Mouse (Mus musculus) intestine, embryonic 15.5 days (tissue): Measurements from ENCODE around the gene Abtb1. TPM values are rescaled to one million over a fixed set of nuclear protein-coding genes. Genes with fewer than 3 reads are reported as not detected.
A peak's percentile ranks its signal among the peaks of the same experiment; 100 is the strongest.

Source experiments
- ATAC-seq: fragments of 200-750 bp; cut with Nextera tagmentation; 2 replicates; pipeline ENCODE4 v1.8.0; 2017; ENCODE audit warnings: moderate TSS enrichment, moderate library complexity
- H3K27ac ChIP-seq: fragments of 300-500 bp; sonication (generic); 2 replicates; pipeline ENCODE4 v1.5.1; 2015; ENCODE audit warnings: mild to moderate bottlenecking, inconsistent platforms
- H3K27me3 ChIP-seq: fragments of 300-500 bp; sonication (generic); replicated peaks from 2 replicates; pipeline ENCODE4 v1.6.1; 2015; ENCODE audit warnings: inconsistent platforms
- H3K36me3 ChIP-seq: fragments of 300-500 bp; sonication (generic); 2 replicates; pipeline ENCODE4 v1.6.1; 2015; ENCODE audit warnings: inconsistent platforms
- H3K4me1 ChIP-seq: fragments of 300-500 bp; sonication (generic); replicated peaks from 2 replicates; pipeline ENCODE4 v1.6.1; 2015; ENCODE audit warnings: inconsistent platforms
- H3K4me2 ChIP-seq: fragments of 300-500 bp; sonication (generic); replicated peaks from 2 replicates; pipeline ENCODE4 v1.6.1; 2015; ENCODE audit warnings: mild to moderate bottlenecking, inconsistent platforms
- H3K4me3 ChIP-seq: fragments of 300-500 bp; sonication (generic); replicated peaks from 2 replicates; pipeline ENCODE4 v1.5.1; 2015; ENCODE audit warnings: inconsistent platforms
- H3K9ac ChIP-seq: fragments of 300-500 bp; sonication (generic); 2 replicates; pipeline ENCODE4 v1.6.1; 2015; ENCODE audit warnings: inconsistent platforms
- H3K9me3 ChIP-seq: fragments of 300-500 bp; sonication (generic); 2 replicates; pipeline ENCODE4 v1.6.1; 2016; ENCODE audit warnings: inconsistent platforms
- WGBS: fragments of 180-500 bp; shearing (Covaris S2); methylation state at CpG from one replicate; pipeline ENCODE4 v1.1.7; 2015; 5-methylcytosine and 5-hydroxymethylcytosine counted together
- polyA plus RNA-seq: library from polyadenylated mRNA; unstranded; fragments of >200 nt; fragmentation: Nextera tagmentation; extraction: Ambion mirVana; gene quantifications from 2 replicates; pipeline ENCODE4 v1.2.1, GENCODE M21; 2015

Gene Abtb1
- polyA plus RNA-seq, 1 experiment from 2014 or later, result 24.2 TPM

- H3K9me3 ChIP-seq, result no peaks in the 10 kb centered on the region
- no peaks in the 10 kb centered on the region for H3K27me3 ChIP-seq
- no peak overlapping the region for H3K9ac ChIP-seq
- no peaks in the 10 kb centered on the region for H3K4me1 ChIP-seq
- H3K4me3 ChIP-seq, result no peak overlapping the region
- ATAC-seq, result no peak
- 90% methylated on average over 7 of the region's 7 CpGs for WGBS
- H3K27ac ChIP-seq, result no peak overlapping the region
- H3K36me3 ChIP-seq, result no peaks in the 10 kb centered on the region
- no peak overlapping the region for H3K4me2 ChIP-seq
Measured at GRCm38 (mm10) chr6:88850034-88850433, 8.2 kb upstream of the Abtb1 start.

DNA sequence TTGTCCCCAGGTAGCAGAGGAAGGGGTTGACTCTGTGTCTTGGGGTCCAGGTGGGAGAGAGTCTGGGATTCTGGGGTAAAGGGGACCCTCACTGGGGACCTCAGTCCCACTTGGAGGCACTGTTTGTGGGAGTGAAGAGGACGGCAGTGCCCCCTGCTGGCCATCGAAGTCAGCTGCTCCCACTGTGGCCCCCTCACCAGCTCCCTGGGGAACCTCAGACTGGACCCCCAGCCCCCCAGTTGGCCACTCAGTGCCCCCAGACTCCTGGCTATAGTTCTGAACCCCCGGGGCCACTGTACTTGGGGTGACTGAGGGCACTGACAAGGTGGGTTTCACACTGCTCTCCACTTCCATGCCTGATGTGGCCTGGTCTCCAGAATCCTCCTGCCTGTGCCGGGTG, 7.5 kb upstream of the Abtb1 start:
- H3K4me1 ChIP-seq, result no peaks in the 10 kb centered on the region
- H3K4me3 ChIP-seq, result no peak overlapping the region
- no peaks in the 10 kb centered on the region for H3K36me3 ChIP-seq
- 60% methylated on average over 4 of the region's 4 CpGs for WGBS
- H3K27me3 ChIP-seq, result no peaks in the 10 kb centered on the region
- no peak overlapping the region for H3K4me2 ChIP-seq
- no peak overlapping the region for H3K27ac ChIP-seq
- H3K9ac ChIP-seq, result no peak overlapping the region
- H3K9me3 ChIP-seq, result no peaks in the 10 kb centered on the region
- ATAC-seq, result no peak

- no peak for ATAC-seq
- no peaks in the 10 kb centered on the region for H3K9me3 ChIP-seq
- no peak overlapping the region for H3K9ac ChIP-seq
- H3K27ac ChIP-seq, result no peak overlapping the region
- no peaks in the 10 kb centered on the region for H3K27me3 ChIP-seq
- H3K4me1 ChIP-seq, result peaks cover 10% of the 10 kb centered on the region; the same call in 1 of the 2 replicates
- WGBS, result 70% methylated on average over 2 of the region's 2 CpGs
- H3K36me3 ChIP-seq, result no peaks in the 10 kb centered on the region
- H3K4me2 ChIP-seq, result no peak overlapping the region
- no peak overlapping the region for H3K4me3 ChIP-seq
Measured at GRCm38 (mm10) chr6:88847571-88847970, 5.8 kb upstream of the Abtb1 start.

- no peak overlapping the region for H3K27ac ChIP-seq
- H3K9me3 ChIP-seq, result no peaks in the 10 kb centered on the region
- H3K4me3 ChIP-seq, result no peak overlapping the region
- ATAC-seq, result no peak
- no peaks in the 10 kb centered on the region for H3K27me3 ChIP-seq
- no peak overlapping the region for H3K9ac ChIP-seq
- no peaks in the 10 kb centered on the region for H3K36me3 ChIP-seq
- WGBS, result 87% methylated on average over 7 of the region's 7 CpGs
- H3K4me1 ChIP-seq, result peaks cover 19% of the 10 kb centered on the region
- H3K4me2 ChIP-seq, result no peak overlapping the region
Measured at GRCm38 (mm10) chr6:88844901-88845565, 3.2 kb upstream of the Abtb1 start.

GRCm38 (mm10) chr6:88843781-88844725, 2.3 kb upstream of the Abtb1 start:
- no peaks in the 10 kb centered on the region for H3K36me3 ChIP-seq
- H3K9me3 ChIP-seq, result no peaks in the 10 kb centered on the region
- whole genome bisulfite sequencing, result 83% methylated on average over 9 of the region's 9 CpGs
- no peak overlapping the region for H3K4me3 ChIP-seq
- H3K27ac ChIP-seq, result no peak overlapping the region
- no peaks in the 10 kb centered on the region for H3K27me3 ChIP-seq
- no peak for ATAC-seq
- H3K4me2 ChIP-seq, result 0 out of 2 replicates have a peak overlapping the region, but pooled peaks have one; percentile 95
- no peak overlapping the region for H3K9ac ChIP-seq
- peaks cover 19% of the 10 kb centered on the region for H3K4me1 ChIP-seq

DNA sequence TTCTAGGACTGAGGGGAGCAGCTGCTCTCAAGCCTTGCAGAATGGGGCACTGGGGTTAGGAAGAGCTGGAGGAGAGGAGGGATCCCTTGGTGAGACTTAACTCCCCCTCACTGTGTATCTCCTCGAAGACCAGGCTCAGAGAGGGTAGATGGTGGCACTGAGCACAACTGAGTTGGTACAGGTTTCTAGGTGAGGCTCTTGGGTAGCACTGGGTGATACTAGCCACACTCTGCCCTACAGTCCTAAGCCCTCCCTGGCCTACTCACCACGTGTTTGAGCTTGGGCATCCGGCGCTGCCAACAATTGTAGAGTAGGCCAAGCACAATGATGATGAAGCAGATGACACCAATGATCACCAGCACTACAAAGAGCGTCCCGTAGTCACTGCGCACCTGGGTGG, 1.5 kb upstream of the Abtb1 start:
- no peaks in the 10 kb centered on the region for H3K27me3 ChIP-seq
- H3K4me2 ChIP-seq, result peak overlapping the region; percentile 95
- ATAC-seq, result no peak
- H3K4me3 ChIP-seq, result peak overlapping the region; percentile 79
- WGBS, result 70% methylated on average over 7 of the region's 7 CpGs
- 0 out of 2 replicates have a peak overlapping the region, but pooled peaks have one; percentile 86 for H3K9ac ChIP-seq
- no peaks in the 10 kb centered on the region for H3K9me3 ChIP-seq
- peaks cover 19% of the 10 kb centered on the region for H3K4me1 ChIP-seq
- no peak overlapping the region for H3K27ac ChIP-seq
- 0 out of 2 replicates have a peak, but pooled peaks cover 2% of the 10 kb centered on the region for H3K36me3 ChIP-seq

DNA sequence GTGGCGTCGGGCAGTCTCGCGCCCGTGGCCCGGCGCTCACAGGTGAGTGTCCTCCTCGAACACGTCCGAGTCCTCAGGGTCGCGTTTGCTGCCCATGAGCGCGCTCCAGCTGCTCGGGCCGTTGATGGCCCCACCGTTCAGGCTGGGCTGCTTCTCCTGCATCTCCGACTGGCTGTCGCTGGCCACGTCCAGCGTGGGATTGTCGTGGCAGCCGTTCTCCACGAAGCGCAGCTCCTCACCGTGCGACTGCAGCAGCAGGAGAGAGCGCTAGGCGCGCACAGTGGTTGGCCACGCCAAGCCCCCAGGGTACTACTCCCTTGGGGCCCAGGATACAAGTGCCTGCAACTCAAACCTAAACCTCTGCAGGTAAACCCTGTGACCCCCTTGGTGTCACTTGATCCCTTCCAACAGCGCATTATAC, 957 bp upstream of the Abtb1 start:
- WGBS, result under 1% methylated on average over 32 of the region's 32 CpGs
- ATAC-seq, result peak; percentile 2

DNA sequence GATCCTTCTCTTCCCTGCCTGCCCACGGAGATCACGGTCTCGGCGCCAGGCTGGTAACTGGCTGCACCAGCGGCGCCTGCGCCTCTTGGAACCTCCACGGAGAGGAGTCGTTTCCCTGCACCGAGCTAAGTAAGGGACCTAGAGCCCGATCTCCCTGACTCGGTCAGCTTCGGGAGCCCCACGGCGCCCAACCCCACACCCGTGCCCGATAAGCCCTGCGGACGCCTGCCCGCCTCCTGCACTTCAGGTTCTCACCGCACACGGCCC, 337 bp downstream of the Abtb1 start:
- peak overlapping the region; percentile 79 for H3K4me3 ChIP-seq
- no peaks in the 10 kb centered on the region for H3K9me3 ChIP-seq
- peak overlapping the region; percentile 81 for H3K27ac ChIP-seq
- WGBS, result under 1% methylated on average over 22 of the region's 22 CpGs
- 0 out of 2 replicates have a peak, but pooled peaks cover 2% of the 10 kb centered on the region for H3K36me3 ChIP-seq
- peak; percentile 22; the same call in 1 of the 2 replicates for ATAC-seq
- no peaks in the 10 kb centered on the region for H3K27me3 ChIP-seq
- H3K4me1 ChIP-seq, result peaks cover 19% of the 10 kb centered on the region
- peak overlapping the region; percentile 95 for H3K4me2 ChIP-seq
- H3K9ac ChIP-seq, result peak overlapping the region; percentile 82

More for the DNA sequence above, 957 bp upstream of the Abtb1 start:
- peak overlapping the region; percentile 86 for H3K9ac ChIP-seq
- H3K27me3 ChIP-seq, result no peaks in the 10 kb centered on the region
- H3K4me1 ChIP-seq, result peaks cover 19% of the 10 kb centered on the region
- H3K27ac ChIP-seq, result peak overlapping the region; percentile 84
- H3K4me2 ChIP-seq, result peak overlapping the region; percentile 95
- H3K9me3 ChIP-seq, result no peaks in the 10 kb centered on the region
- H3K4me3 ChIP-seq, result peak overlapping the region; percentile 79
- H3K36me3 ChIP-seq, result 0 out of 2 replicates have a peak, but pooled peaks cover 2% of the 10 kb centered on the region

- H3K4me2 ChIP-seq, result peak overlapping the region; percentile 95
- peaks cover 19% of the 10 kb centered on the region for H3K4me1 ChIP-seq
- H3K27ac ChIP-seq, result peak overlapping the region; percentile 81
- 0 out of 2 replicates have a peak, but pooled peaks cover 2% of the 10 kb centered on the region for H3K36me3 ChIP-seq
- no peaks in the 10 kb centered on the region for H3K9me3 ChIP-seq
- H3K27me3 ChIP-seq, result no peaks in the 10 kb centered on the region
- peak overlapping the region; percentile 82 for H3K9ac ChIP-seq
- 57% methylated on average over 9 of the region's 9 CpGs for WGBS
- H3K4me3 ChIP-seq, result peak overlapping the region; percentile 79
- no peak for ATAC-seq
Measured at GRCm38 (mm10) chr6:88840791-88841513, 832 bp downstream of the Abtb1 start.

- H3K27ac ChIP-seq, result no peak overlapping the region
- ATAC-seq, result no peak
- no peaks in the 10 kb centered on the region for H3K27me3 ChIP-seq
- peaks cover 19% of the 10 kb centered on the region for H3K4me1 ChIP-seq
- 76% methylated on average over 3 of the region's 3 CpGs for WGBS
- no peak overlapping the region for H3K9ac ChIP-seq
- no peaks in the 10 kb centered on the region for H3K9me3 ChIP-seq
- 0 out of 2 replicates have a peak, but pooled peaks cover 2% of the 10 kb centered on the region for H3K36me3 ChIP-seq
- H3K4me3 ChIP-seq, result no peak overlapping the region
- no peak overlapping the region for H3K4me2 ChIP-seq
Measured at GRCm38 (mm10) chr6:88840211-88840610, 1.6 kb downstream of the Abtb1 start.

DNA sequence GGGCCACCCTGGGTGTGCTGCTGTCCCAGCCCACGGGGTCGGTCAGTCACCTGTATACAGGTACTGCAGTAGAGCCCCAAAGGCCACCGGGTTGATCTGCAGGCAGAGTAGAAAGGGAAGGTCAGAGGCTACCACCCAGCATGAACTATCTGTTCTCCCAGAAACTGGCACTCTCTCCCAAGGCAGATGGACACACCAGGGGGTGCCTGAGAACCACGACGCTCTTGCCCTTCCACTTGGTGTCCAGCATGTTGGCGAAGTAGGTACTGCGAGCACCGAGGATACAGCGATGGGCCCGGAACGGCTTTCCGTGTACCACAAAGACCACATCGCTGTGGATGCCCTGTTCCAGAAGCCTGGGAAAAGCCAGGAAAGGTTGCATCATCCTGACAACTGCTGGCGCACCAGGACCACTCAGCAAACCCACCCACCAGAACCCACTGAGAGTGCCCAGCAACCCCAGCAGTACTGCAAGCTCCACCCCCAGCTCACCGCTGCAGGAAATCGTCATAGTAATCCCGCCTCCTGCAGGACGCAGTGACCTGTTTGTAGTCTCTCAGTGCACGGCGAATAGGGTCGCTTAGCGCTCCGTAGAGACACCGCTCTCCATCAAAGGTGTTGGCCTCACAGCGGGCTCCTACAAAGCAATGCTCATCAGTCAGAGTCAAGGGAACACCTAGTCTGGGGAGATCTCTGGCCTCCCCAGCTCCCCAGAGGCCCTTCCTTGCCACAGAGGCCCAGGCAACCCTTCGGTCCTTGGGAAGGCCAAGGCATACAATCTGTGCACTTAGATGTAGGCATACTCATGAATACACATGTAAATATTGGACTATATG, 2.4 kb downstream of the Abtb1 start:
- no peak for ATAC-seq
- 87% methylated on average over 26 of the region's 26 CpGs for WGBS

More for the DNA sequence above, 2.4 kb downstream of the Abtb1 start:
- Histone ChIP-seq H3K4me1 (peaks cover 19% of the 10 kb centered on the region), H3K9ac (no peak overlapping the region), H3K9me3 (no peaks in the 10 kb centered on the region), H3K4me2 (no peak overlapping the region), H3K4me3 (no peak overlapping the region), H3K27ac (no peak overlapping the region), H3K27me3 (no peaks in the 10 kb centered on the region), H3K36me3 (0 out of 2 replicates have a peak, but pooled peaks cover 2% of the 10 kb centered on the region)
